Mouse (Mus musculus): ENCODE results near the gene Gna15. TPM values are rescaled to one million over a fixed set of nuclear protein-coding genes. Genes with fewer than 3 reads are reported as not detected.

Gene Gna15
- 0.58 and 1.0 TPM in 2 replicates for polyA plus RNA-seq (2016; fragmentation: Nextera tagmentation; extraction: Ambion mirVana)

- WGBS, result 26% methylated on average over 9 of the region's 9 CpGs
- Histone ChIP-seq H3K9ac (replicated peaks) (no peak within 1 kb of the TSS), H3K4me1 (no peaks in the 10 kb centered on the region), H3K27ac (replicated peaks) (no peak within 1 kb of the TSS), H3K9me3 (no peaks in the 10 kb centered on the region), H3K36me3 (0 out of 2 replicates have a peak, but pooled peaks cover 5% of the 10 kb centered on the region), H3K4me2 (replicated peaks) (no peak within 1 kb of the TSS), H3K4me3 (no peak within 1 kb of the TSS), H3K27me3 (peaks cover 16% of the 10 kb centered on the region)
- ATAC-seq (ENCODE audit: low FRiP score, low read depth), result 0 out of 2 replicates have a peak, but pooled peaks have one; percentile 12
Observed at GRCm38 (mm10) chr10:81524051-81524605, at the start of gene Gna15. Gna15 (minus strand) TSS chr10:81524225.

DNA sequence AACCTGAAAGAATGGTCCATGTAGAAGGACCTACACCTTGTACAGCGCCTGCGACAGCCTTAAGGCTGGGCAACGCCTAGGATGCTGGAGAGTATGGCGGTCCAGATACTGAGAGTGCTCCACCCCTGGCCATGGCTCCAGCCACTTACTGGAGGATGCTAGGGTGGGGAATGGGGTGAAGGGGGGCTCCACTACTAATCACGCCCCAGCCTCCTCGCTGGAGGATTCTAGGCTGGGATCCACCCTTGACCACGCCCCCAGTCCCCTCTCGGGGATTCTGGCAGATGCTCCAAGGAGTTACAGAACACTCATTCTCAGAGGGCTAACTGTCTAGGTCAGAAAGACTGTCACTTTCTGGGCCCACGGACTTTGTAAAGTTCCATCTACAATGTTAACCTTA lies 49.0 kb upstream of the Gna15 start:
- ATAC-seq (ENCODE audit: low FRiP score, low read depth), result no peak
- WGBS, result 14% methylated on average over 8 of the region's 9 CpGs
- 0 out of 2 replicates have a peak overlapping the region, but pooled peaks have one; percentile 45 for H3K4me2 ChIP-seq (replicated peaks)
- H3K27me3 ChIP-seq, result peaks cover 70% of the 10 kb centered on the region
- no peak overlapping the region for H3K4me3 ChIP-seq
- H3K36me3 ChIP-seq, result no peaks in the 10 kb centered on the region
- no peak overlapping the region for H3K27ac ChIP-seq (replicated peaks)
- H3K4me1 ChIP-seq, result peaks cover 72% of the 10 kb centered on the region
- no peaks in the 10 kb centered on the region for H3K9me3 ChIP-seq
- no peak overlapping the region for H3K9ac ChIP-seq (replicated peaks)

GRCm38 (mm10) chr10:81572133-81572671 lies 48.2 kb upstream of the Gna15 start:
- H3K9ac ChIP-seq (replicated peaks), result no peak overlapping the region; the same call in 1 of the 2 replicates
- ATAC-seq (ENCODE audit: low FRiP score, low read depth), result no peak; the same call in 1 of the 2 replicates
- peak overlapping the region; percentile 77 for H3K27ac ChIP-seq (replicated peaks)
- no peaks in the 10 kb centered on the region for H3K9me3 ChIP-seq
- peaks cover 78% of the 10 kb centered on the region for H3K4me1 ChIP-seq
- WGBS, result 2% methylated on average over 9 of the region's 9 CpGs
- H3K4me2 ChIP-seq (replicated peaks), result peak overlapping the region; percentile 45
- 0 out of 2 replicates have a peak overlapping the region, but pooled peaks have one; percentile 17 for H3K4me3 ChIP-seq
- peaks cover 69% of the 10 kb centered on the region for H3K27me3 ChIP-seq
- H3K36me3 ChIP-seq, result no peaks in the 10 kb centered on the region

- Histone ChIP-seq H3K9ac (replicated peaks) (no peak overlapping the region), H3K4me1 (peaks cover 78% of the 10 kb centered on the region), H3K9me3 (no peaks in the 10 kb centered on the region), H3K36me3 (0 out of 2 replicates have a peak, but pooled peaks cover under 1% of the 10 kb centered on the region), H3K27ac (replicated peaks) (peak overlapping the region; percentile 77), H3K4me3 (peak overlapping the region; percentile 36), H3K27me3 (peaks cover 69% of the 10 kb centered on the region), H3K4me2 (replicated peaks) (peak overlapping the region; percentile 64)
- ATAC-seq (ENCODE audit: low FRiP score, low read depth), result peak; percentile 86
- 0% methylated on average over 18 of the region's 18 CpGs for WGBS
Observed at GRCm38 (mm10) chr10:81571501-81571876, 47.5 kb upstream of the Gna15 start.

GRCm38 (mm10) chr10:81570831-81571500 lies 46.9 kb upstream of the Gna15 start:
- under 1% methylated on average over 34 of the region's 34 CpGs for WGBS
- peak overlapping the region; percentile 64 for H3K4me2 ChIP-seq (replicated peaks)
- peaks cover 69% of the 10 kb centered on the region for H3K27me3 ChIP-seq
- H3K4me1 ChIP-seq, result peaks cover 76% of the 10 kb centered on the region
- peak overlapping the region; percentile 86 for H3K27ac ChIP-seq (replicated peaks)
- ATAC-seq (ENCODE audit: low FRiP score, low read depth), result peak; percentile 75
- peaks cover 6% of the 10 kb centered on the region for H3K36me3 ChIP-seq
- H3K9ac ChIP-seq (replicated peaks), result no peak overlapping the region
- no peaks in the 10 kb centered on the region for H3K9me3 ChIP-seq
- peak overlapping the region; percentile 36 for H3K4me3 ChIP-seq

DNA sequence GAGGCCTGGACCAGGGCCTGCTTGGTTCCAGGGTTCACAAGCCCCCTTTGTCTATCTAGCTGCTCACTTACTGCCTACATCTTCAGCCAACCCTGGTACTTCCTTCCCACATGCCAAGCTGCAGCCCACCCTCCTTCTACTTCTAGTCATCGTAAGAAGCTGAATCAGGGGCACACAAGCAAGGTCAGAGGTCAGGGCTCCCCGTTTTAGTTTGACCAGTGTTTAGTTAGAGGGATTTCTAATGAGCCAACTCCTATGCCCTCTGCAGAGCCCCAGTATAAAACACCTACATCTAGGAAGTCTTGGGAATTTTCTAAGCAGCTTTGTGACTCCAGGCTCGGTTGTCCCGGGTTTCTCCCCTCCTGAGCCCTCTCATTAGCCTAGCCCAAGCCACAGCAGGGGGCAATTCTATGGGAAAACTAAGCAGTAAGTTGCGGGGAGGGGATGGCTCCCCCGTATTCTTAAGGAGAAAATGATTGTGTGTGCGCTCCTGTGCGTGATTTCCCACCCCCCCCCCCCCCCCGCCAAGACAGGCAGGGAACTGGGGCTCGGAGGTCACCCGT lies 46.3 kb upstream of the Gna15 start:
- peaks cover 69% of the 10 kb centered on the region for H3K27me3 ChIP-seq
- peak overlapping the region; percentile 36; the same call in 1 of the 2 replicates for H3K4me3 ChIP-seq
- WGBS, result 0% methylated on average over 8 of the region's 11 CpGs
- H3K9ac ChIP-seq (replicated peaks), result no peak overlapping the region
- peaks cover 12% of the 10 kb centered on the region for H3K36me3 ChIP-seq
- H3K4me1 ChIP-seq, result peaks cover 72% of the 10 kb centered on the region
- H3K9me3 ChIP-seq, result no peaks in the 10 kb centered on the region
- peak overlapping the region; percentile 64 for H3K4me2 ChIP-seq (replicated peaks)
- H3K27ac ChIP-seq (replicated peaks), result peak overlapping the region; percentile 86
- ATAC-seq (ENCODE audit: low FRiP score, low read depth), result peak; percentile 20

GRCm38 (mm10) chr10:81569507-81570237 lies 45.6 kb upstream of the Gna15 start:
- Histone ChIP-seq H3K9me3 (no peaks in the 10 kb centered on the region), H3K27me3 (peaks cover 72% of the 10 kb centered on the region), H3K9ac (replicated peaks) (no peak overlapping the region), H3K27ac (replicated peaks) (peak overlapping the region; percentile 86), H3K4me2 (replicated peaks) (peak overlapping the region; percentile 64; the same call in 1 of the 2 replicates), H3K4me1 (peaks cover 70% of the 10 kb centered on the region), H3K4me3 (no peak overlapping the region), H3K36me3 (peaks cover 19% of the 10 kb centered on the region)
- ATAC-seq (ENCODE audit: low FRiP score, low read depth), result no peak
- 35% methylated on average over 9 of the region's 9 CpGs for WGBS

DNA sequence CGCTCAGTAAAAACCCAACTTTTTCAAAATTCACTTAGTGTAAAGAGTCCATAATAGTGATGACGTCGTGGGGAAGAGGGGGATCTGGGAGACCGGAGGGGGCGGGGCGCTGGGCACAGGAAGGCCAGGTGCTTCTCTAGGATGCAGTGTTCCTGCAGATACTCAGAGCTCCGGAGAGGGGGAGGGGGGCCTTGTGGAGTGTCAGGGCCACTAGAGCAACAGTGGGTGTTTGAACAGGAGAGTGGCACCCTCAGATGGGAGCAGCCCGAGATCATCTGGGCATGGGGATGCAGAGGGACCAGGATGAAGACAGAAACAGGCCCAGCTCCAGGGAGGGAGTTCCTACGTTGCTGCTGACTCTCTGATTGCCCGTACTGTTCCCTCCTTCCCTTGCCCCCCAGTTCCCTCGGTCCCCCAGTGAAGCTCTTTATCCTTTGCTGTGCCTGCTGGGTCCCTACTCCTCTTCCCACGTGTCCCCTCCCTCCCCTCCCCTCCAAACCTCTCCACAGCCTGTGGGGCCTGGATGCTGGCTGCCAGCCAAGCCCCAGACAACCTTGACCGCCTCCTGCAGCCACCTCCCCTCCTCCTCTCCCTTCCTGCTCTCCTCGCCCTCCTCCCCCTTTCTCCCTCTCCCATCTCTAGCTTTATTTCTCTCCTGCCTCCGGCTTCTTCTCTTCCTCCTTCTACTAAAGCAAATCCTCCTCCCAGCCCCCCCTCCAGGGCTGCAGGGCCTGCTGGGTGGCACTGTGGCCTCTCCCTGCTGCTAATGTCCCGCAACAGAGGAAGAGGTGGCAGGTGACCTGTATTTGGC lies 44.6 kb upstream of the Gna15 start:
- H3K4me2 ChIP-seq (replicated peaks), result peak overlapping the region; percentile 28
- 10% methylated on average over 16 of the region's 16 CpGs for WGBS
- no peaks in the 10 kb centered on the region for H3K9me3 ChIP-seq
- ATAC-seq (ENCODE audit: low FRiP score, low read depth), result peak; percentile 12
- peaks cover 26% of the 10 kb centered on the region for H3K36me3 ChIP-seq
- H3K9ac ChIP-seq (replicated peaks), result 0 out of 2 replicates have a peak overlapping the region, but pooled peaks have one; percentile 17
- 0 out of 2 replicates have a peak overlapping the region, but pooled peaks have one; percentile 3 for H3K4me3 ChIP-seq
- peaks cover 72% of the 10 kb centered on the region for H3K4me1 ChIP-seq
- H3K27ac ChIP-seq (replicated peaks), result peak overlapping the region; percentile 86
- peaks cover 71% of the 10 kb centered on the region for H3K27me3 ChIP-seq

GRCm38 (mm10) chr10:81565257-81566228 lies 41.5 kb upstream of the Gna15 start:
- WGBS, result 21% methylated on average over 20 of the region's 20 CpGs
- no peak overlapping the region for H3K27ac ChIP-seq (replicated peaks)
- no peaks in the 10 kb centered on the region for H3K9me3 ChIP-seq
- no peak overlapping the region for H3K4me3 ChIP-seq
- peaks cover 73% of the 10 kb centered on the region for H3K4me1 ChIP-seq
- peaks cover 36% of the 10 kb centered on the region for H3K36me3 ChIP-seq
- no peak overlapping the region for H3K4me2 ChIP-seq (replicated peaks)
- peaks cover 70% of the 10 kb centered on the region for H3K27me3 ChIP-seq
- no peak for ATAC-seq (ENCODE audit: low FRiP score, low read depth)
- H3K9ac ChIP-seq (replicated peaks), result no peak overlapping the region

DNA sequence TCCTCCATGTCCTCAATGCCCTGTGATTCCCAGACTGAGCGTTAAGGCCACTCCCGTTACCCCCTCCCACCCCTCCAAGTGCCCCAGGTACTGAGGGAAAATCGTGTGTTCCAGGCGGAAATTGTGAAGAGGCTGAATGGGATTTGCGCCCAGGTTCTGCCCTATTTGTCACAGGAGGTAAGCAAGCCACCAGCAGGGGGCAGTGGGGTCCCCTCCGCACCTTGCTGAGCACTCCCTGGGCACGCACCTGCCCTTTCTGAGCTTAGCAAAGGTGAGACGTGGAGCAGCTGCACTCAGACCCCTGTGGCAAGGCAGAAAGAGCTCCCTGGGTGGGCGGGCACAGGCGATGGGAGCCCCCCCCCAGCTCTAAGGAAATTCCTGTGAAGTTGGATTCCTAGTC lies 40.7 kb upstream of the Gna15 start:
- H3K27ac ChIP-seq (replicated peaks), result no peak overlapping the region
- H3K9me3 ChIP-seq, result no peaks in the 10 kb centered on the region
- peaks cover 36% of the 10 kb centered on the region for H3K36me3 ChIP-seq
- 15% methylated on average over 10 of the region's 10 CpGs for WGBS
- H3K27me3 ChIP-seq, result peaks cover 69% of the 10 kb centered on the region
- H3K4me3 ChIP-seq, result no peak overlapping the region
- H3K4me2 ChIP-seq (replicated peaks), result no peak overlapping the region
- no peak for ATAC-seq (ENCODE audit: low FRiP score, low read depth)
- H3K9ac ChIP-seq (replicated peaks), result no peak overlapping the region
- H3K4me1 ChIP-seq, result peaks cover 70% of the 10 kb centered on the region

Measured in midbrain, embryonic 12.5 days (tissue).